Mouse (Mus musculus) cerebellum, adult 11-12 months (tissue): ENCODE results near the gene Amy1.
"Not testable (repeated sequence)": the region's sequence is repeated elsewhere in the genome, so short reads cannot be mapped to it uniquely, and the experiment has no call there.

Experiments used
- DNase-seq: peaks from one replicate; pipeline ENCODE4 v3.0.0; 2022

The Amy1 gene

GRCm38 (mm10) chr3:113606599-113606998, at the start of gene Amy1:
Gene Amy1 (minus strand): TSS chr3:113606699.
- no peak for DNase-seq

GRCm38 (mm10) chr3:113654335-113654734, 47.8 kb upstream of the Amy1 start:
- DNase-seq, result no peak

GRCm38 (mm10) chr3:113651386-113651785, 44.9 kb upstream of the Amy1 start:
- not testable (repeated sequence) for DNase-seq

GRCm38 (mm10) chr3:113639545-113639944, 33.0 kb upstream of the Amy1 start:
- DNase-seq, result no peak

- DNase-seq, result no peak
These were observed 27.7 kb upstream of the Amy1 start for GRCm38 (mm10) chr3:113634220-113634619.

GRCm38 (mm10) chr3:113631611-113632010, 25.1 kb upstream of the Amy1 start:
- no peak for DNase-seq

- DNase-seq, result no peak
These were observed 24.1 kb upstream of the Amy1 start for GRCm38 (mm10) chr3:113630564-113630963.

GRCm38 (mm10) chr3:113629606-113630359, 23.3 kb upstream of the Amy1 start, which contains the start of gene Rnpc3:
Gene Rnpc3 (minus strand): TSS chr3:113630149.
- DNase-seq, result peak; percentile 94

- no peak for DNase-seq
These were observed 15.7 kb downstream of the Amy1 start for GRCm38 (mm10) chr3:113590844-113591243.

GRCm38 (mm10) chr3:113574578-113574977, 31.9 kb downstream of the Amy1 start:
- DNase-seq, result no peak

- DNase-seq, result no peak
These were observed 32.4 kb downstream of the Amy1 start for GRCm38 (mm10) chr3:113574138-113574537.

- no peak for DNase-seq
These were observed 34.3 kb downstream of the Amy1 start for GRCm38 (mm10) chr3:113572158-113572557.

GRCm38 (mm10) chr3:113539692-113540091, 66.8 kb downstream of the Amy1 start:
- DNase-seq, result no peak

- not testable (repeated sequence) for DNase-seq
These were observed 74.2 kb downstream of the Amy1 start, which contains the start of gene Amy2a1 for GRCm38 (mm10) chr3:113532328-113532727. Gene Amy2a1 (minus strand): TSS chr3:113532428.
